Mouse (Mus musculus): ENCODE results near the gene Cdk7. TPM values are rescaled to one million over a fixed set of nuclear protein-coding genes. Genes with fewer than 3 reads are reported as not detected.

The Cdk7 gene
- total and polyA plus RNA-seq, 3 experiments, result 29.4 to 56.9 (median 47.8) TPM

DNA sequence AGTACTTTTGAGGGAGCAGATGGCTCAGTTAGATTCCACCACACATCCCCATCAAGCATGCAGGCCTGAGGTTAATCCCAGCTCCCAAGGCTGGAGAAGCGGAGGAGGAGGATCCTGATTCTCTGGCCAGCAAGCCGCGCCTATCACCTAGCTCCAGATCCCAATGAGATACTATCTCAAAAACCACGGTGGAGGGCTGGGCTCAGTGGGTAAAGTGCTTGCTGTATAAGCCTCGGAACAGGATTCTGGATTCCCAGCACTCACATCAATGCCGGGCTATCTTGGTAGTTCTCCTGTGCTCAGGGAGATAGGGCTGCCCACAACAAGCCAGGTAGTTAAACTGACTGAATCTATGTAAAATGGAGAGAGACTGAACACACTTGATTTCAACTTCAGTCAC is 15.3 kb downstream of the Cdk7 start:
- H3K9me3 ChIP-seq (replicated peaks; ENCODE audit: low read length), result no peaks in the 10 kb centered on the region
- H3K79me2 ChIP-seq (replicated peaks; ENCODE audit: control insufficient read depth, extremely low read depth, insufficient read depth, poor library complexity, severe bottlenecking), result peaks cover 2% of the 10 kb centered on the region; the same call in 1 of the 2 replicates
- dilution Hi-C loops (cut with MboI; ENCODE audit: extremely low pct_ligation_motif_present, extremely low pct_unique_long_range_greater_than_20kb, low sequenced_read_pairs), result no loop called here
- H3K4me3 ChIP-seq (replicated peaks in 1 of 3; ENCODE audit: low read depth in 2 of 3, low read length in 2 of 3, poor library complexity in 1 of 3), result no peak overlapping the region
- TF ChIP-seq USF1 (IDR thresholded peaks at IDR 0.05; ENCODE audit: low read depth, low read length) (no peak), POLR2AphosphoS2 (IDR thresholded peaks at IDR 0.05; ENCODE audit: low read depth, low read length) (no peak), CHD1 (IDR thresholded peaks at IDR 0.05; ENCODE audit: low read depth, low read length) (no peak), E2F4 (IDR thresholded peaks at IDR 0.05; ENCODE audit: insufficient replicate concordance, low read depth, low read length) (no peak), MYC (IDR thresholded peaks at IDR 0.05; ENCODE audit: low read depth, low read length) (no peak)
- no peak overlapping the region for H3K9ac ChIP-seq (ENCODE audit: insufficient read depth, low read depth)
- no peak overlapping the region for H3K27ac ChIP-seq (ENCODE audit: insufficient read depth, low read depth)
- DNase-seq (ENCODE audit: extremely low read depth), result no peak
- H3K4me2 ChIP-seq (ENCODE audit: insufficient read depth, low read depth, poor library complexity, severe bottlenecking), result no peak overlapping the region
- no peaks in the 10 kb centered on the region for H3K4me1 ChIP-seq (ENCODE audit: control insufficient read depth in 1 of 2, insufficient read depth in 2 of 2)
- in situ Hi-C loops (cut with MboI; ENCODE audit: low pct_ligation_motif_present, low pct_unique_long_range_greater_than_20kb, low sequenced_read_pairs), result no loop called here
- H3K36me3 ChIP-seq (replicated peaks in 1 of 2; ENCODE audit: control insufficient read depth in 1 of 2, insufficient read depth in 1 of 2, low read length in 1 of 2), result peaks cover 51 to 83% of the 10 kb centered on the region in 2 experiments
- no peaks in the 10 kb centered on the region for H3K27me3 ChIP-seq (replicated peaks)

- no peak overlapping the region for H3K4me3 ChIP-seq (replicated peaks in 1 of 3; ENCODE audit: low read depth in 2 of 3, low read length in 2 of 3, poor library complexity in 1 of 3)
- H3K36me3 ChIP-seq (replicated peaks in 1 of 2; ENCODE audit: control insufficient read depth in 1 of 2, insufficient read depth in 1 of 2, low read length in 1 of 2), result peaks cover 46 to 90% of the 10 kb centered on the region in 2 experiments
- H3K4me2 ChIP-seq (ENCODE audit: insufficient read depth, low read depth, poor library complexity, severe bottlenecking), result no peak overlapping the region
- no peak for DNase-seq (ENCODE audit: extremely low read depth)
- H3K27ac ChIP-seq (ENCODE audit: insufficient read depth, low read depth), result no peak overlapping the region
- H3K9me3 ChIP-seq (replicated peaks; ENCODE audit: low read length), result no peaks in the 10 kb centered on the region
- no peak for TF ChIP-seq CHD2 (IDR thresholded peaks at IDR 0.05; ENCODE audit: low read length)
- TF ChIP-seq EP300 (IDR thresholded peaks at IDR 0.05; ENCODE audit: low read length), result no peak
- H3K9ac ChIP-seq (ENCODE audit: insufficient read depth, low read depth), result no peak overlapping the region
- H3K79me2 ChIP-seq (replicated peaks; ENCODE audit: control insufficient read depth, extremely low read depth, insufficient read depth, poor library complexity, severe bottlenecking), result no peaks in the 10 kb centered on the region
- dilution Hi-C loops (cut with MboI; ENCODE audit: extremely low pct_ligation_motif_present, extremely low pct_unique_long_range_greater_than_20kb, low sequenced_read_pairs) (no loop called here), in situ Hi-C loops (cut with MboI; ENCODE audit: low pct_ligation_motif_present, low pct_unique_long_range_greater_than_20kb, low sequenced_read_pairs) (no loop called here)
- no peaks in the 10 kb centered on the region for H3K4me1 ChIP-seq (ENCODE audit: control insufficient read depth in 1 of 2, insufficient read depth in 2 of 2)
- no peaks in the 10 kb centered on the region for H3K27me3 ChIP-seq (replicated peaks)
These were observed 24.5 kb downstream of the Cdk7 start for GRCm38 (mm10) chr13:100706206-100706605.

GRCm38 (mm10) chr13:100703468-100703867 is 27.3 kb downstream of the Cdk7 start:
- H3K9me3 ChIP-seq (replicated peaks; ENCODE audit: low read length), result no peaks in the 10 kb centered on the region
- no peak overlapping the region for H3K9ac ChIP-seq (ENCODE audit: insufficient read depth, low read depth)
- H3K27me3 ChIP-seq (replicated peaks), result no peaks in the 10 kb centered on the region
- no peak for DNase-seq (ENCODE audit: extremely low read depth)
- H3K4me2 ChIP-seq (ENCODE audit: insufficient read depth, low read depth, poor library complexity, severe bottlenecking), result no peak overlapping the region
- no peaks in the 10 kb centered on the region for H3K79me2 ChIP-seq (replicated peaks; ENCODE audit: control insufficient read depth, extremely low read depth, insufficient read depth, poor library complexity, severe bottlenecking)
- peaks cover 0 to 16% of the 10 kb centered on the region in 2 experiments; a peak in 2 of 4 replicates for H3K4me1 ChIP-seq (ENCODE audit: control insufficient read depth in 1 of 2, insufficient read depth in 2 of 2)
- peaks cover 44 to 81% of the 10 kb centered on the region in 2 experiments for H3K36me3 ChIP-seq (replicated peaks in 1 of 2; ENCODE audit: control insufficient read depth in 1 of 2, insufficient read depth in 1 of 2, low read length in 1 of 2)
- no peak overlapping the region for H3K27ac ChIP-seq (ENCODE audit: insufficient read depth, low read depth)
- dilution Hi-C loops (cut with MboI; ENCODE audit: extremely low pct_ligation_motif_present, extremely low pct_unique_long_range_greater_than_20kb, low sequenced_read_pairs) (no loop called here), in situ Hi-C loops (cut with MboI; ENCODE audit: low pct_ligation_motif_present, low pct_unique_long_range_greater_than_20kb, low sequenced_read_pairs) (no loop called here)
- no peak for TF ChIP-seq JUND (conservative IDR thresholded peaks at IDR 0.05; ENCODE audit: low read depth, low read length)
- TF ChIP-seq CHD2 (IDR thresholded peaks at IDR 0.05; ENCODE audit: low read length), result no peak
- no peak for TF ChIP-seq IRF4 (IDR thresholded peaks at IDR 0.05; ENCODE audit: low read depth, low read length)
- no peak for TF ChIP-seq ETS1 (conservative IDR thresholded peaks at IDR 0.05; ENCODE audit: low read depth, low read length)
- TF ChIP-seq MEF2A (IDR thresholded peaks at IDR 0.05; ENCODE audit: borderline replicate concordance, low read depth, low read length), result no peak
- no peak for TF ChIP-seq POLR2AphosphoS2 (IDR thresholded peaks at IDR 0.05; ENCODE audit: low read depth, low read length)
- no peak for TF ChIP-seq GABPA (IDR thresholded peaks at IDR 0.05; ENCODE audit: insufficient replicate concordance, low read depth, low read length)
- H3K4me3 ChIP-seq (replicated peaks in 1 of 3; ENCODE audit: low read depth in 2 of 3, low read length in 2 of 3, poor library complexity in 1 of 3), result no peak overlapping the region

Measured in CH12.LX (cell line).